Mouse (Mus musculus): ENCODE data around the gene Dnaaf2. TPM values are rescaled to one million over a fixed set of nuclear protein-coding genes. Genes with fewer than 3 reads are reported as not detected.

Dnaaf2 gene
- polyA plus RNA-seq (2016; fragmentation: Nextera tagmentation; extraction: Ambion mirVana): 17.0 TPM in 2 replicates

DNA sequence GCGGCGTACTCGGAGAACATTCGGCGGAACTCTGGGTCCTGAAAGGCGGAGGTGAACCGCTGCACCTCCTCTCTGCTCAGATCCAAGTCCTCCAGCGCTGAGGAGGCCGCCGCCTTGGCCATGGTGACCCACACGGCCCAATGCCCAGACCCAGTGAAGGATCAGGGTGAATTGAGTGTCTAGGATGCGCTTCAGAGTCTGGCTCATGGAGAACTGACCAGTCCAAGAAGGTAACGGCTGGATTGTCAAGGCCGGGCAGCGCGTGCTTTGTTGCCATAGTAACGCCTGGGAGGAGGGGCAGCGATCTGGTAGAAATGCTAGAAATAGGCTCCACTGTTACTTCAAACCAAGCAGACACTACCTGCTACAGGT is at the start of gene Dnaaf2:
Dnaaf2 (minus strand) TSS at position 266 of the 372 bp plus-strand sequence.
- under 1% methylated on average over 18 of the region's 18 CpGs for WGBS
- H3K36me3 ChIP-seq: peaks cover 50% of the 10 kb centered on the region

GRCm38 (mm10) chr12:69241771-69242431 is 43.7 kb upstream of the Dnaaf2 start:
- WGBS: under 1% methylated on average over 64 of the region's 64 CpGs
- Histone ChIP-seq H3K27me3 (ENCODE audit: low read depth, poor library complexity, severe bottlenecking) (no peaks in the 10 kb centered on the region), H3K36me3 (no peaks in the 10 kb centered on the region), H3K9me3 (replicated peaks) (no peaks in the 10 kb centered on the region), H3K4me1 (peaks cover 12% of the 10 kb centered on the region), H3K27ac (replicated peaks) (peak overlapping the region; percentile 89), H3K4me3 (peak overlapping the region; percentile 67)
- peak; percentile 82 for DNase-seq (ENCODE audit: low spot score)

More for the DNA sequence above, at the start of gene Dnaaf2:
- H3K4me3 ChIP-seq: peak within 1 kb of the TSS; percentile 96
- peaks cover 31% of the 10 kb centered on the region for H3K4me1 ChIP-seq
- H3K9me3 ChIP-seq (replicated peaks): no peaks in the 10 kb centered on the region
- H3K27ac ChIP-seq (replicated peaks): peak within 1 kb of the TSS; percentile 92
- no peaks in the 10 kb centered on the region for H3K27me3 ChIP-seq (ENCODE audit: low read depth, poor library complexity, severe bottlenecking)
- peak; percentile 83 for DNase-seq (ENCODE audit: low spot score)

DNA sequence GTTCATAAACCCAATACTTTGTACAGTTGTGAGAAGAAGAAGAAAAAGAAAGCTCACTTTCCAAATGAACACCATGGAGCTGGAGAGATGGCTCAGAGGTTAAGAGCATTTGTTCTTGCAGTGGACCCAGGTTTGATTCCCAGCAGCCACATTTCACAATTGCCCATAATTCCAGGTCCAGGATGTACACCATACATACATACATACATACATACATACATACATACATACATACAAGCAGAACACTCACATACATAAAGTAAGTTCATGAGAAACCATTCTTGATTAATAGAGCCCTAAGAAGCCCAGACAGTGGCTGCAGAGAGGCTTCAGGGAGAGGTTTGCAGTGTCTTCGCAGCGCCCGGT is 43.2 kb upstream of the Dnaaf2 start:
- peaks cover 12% of the 10 kb centered on the region for H3K4me1 ChIP-seq
- WGBS: 0% methylated on average over 3 of the region's 3 CpGs
- H3K27me3 ChIP-seq (ENCODE audit: low read depth, poor library complexity, severe bottlenecking): no peaks in the 10 kb centered on the region
- H3K9me3 ChIP-seq (replicated peaks): no peaks in the 10 kb centered on the region
- H3K27ac ChIP-seq (replicated peaks): peak overlapping the region; percentile 89
- DNase-seq (ENCODE audit: low spot score): no peak
- H3K36me3 ChIP-seq: no peaks in the 10 kb centered on the region
- peak overlapping the region; percentile 67 for H3K4me3 ChIP-seq

DNA sequence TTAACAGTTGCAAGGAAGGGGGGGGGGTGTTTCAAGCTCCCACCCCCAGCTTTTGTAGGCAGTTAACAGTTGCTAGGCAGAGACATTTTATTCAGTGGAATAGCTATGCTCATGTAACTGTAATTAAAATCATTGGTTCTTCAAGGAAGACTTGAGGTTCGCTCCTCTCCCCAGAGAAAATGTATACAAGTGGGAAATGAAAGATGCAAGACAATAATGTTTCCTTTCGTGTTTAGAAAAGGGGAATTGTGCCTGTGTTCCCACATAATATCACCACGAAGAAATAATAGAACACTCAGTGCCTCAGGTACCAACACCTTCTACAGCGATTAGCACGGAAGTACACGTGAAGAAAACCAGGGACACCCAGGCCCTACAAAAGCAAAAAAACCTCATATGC is 42.6 kb upstream of the Dnaaf2 start, which contains the start of gene Klhdc1:
Klhdc1 (plus strand) TSS at position 301 of the 400 bp plus-strand sequence.
- Histone ChIP-seq H3K4me3 (peak within 1 kb of the TSS; percentile 67), H3K27ac (replicated peaks) (peak within 1 kb of the TSS; percentile 89), H3K9me3 (replicated peaks) (no peaks in the 10 kb centered on the region), H3K36me3 (no peaks in the 10 kb centered on the region), H3K27me3 (ENCODE audit: low read depth, poor library complexity, severe bottlenecking) (no peaks in the 10 kb centered on the region), H3K4me1 (peaks cover 12% of the 10 kb centered on the region)
- DNase-seq (ENCODE audit: low spot score): no peak
- WGBS: 71% methylated on average over 6 of the region's 6 CpGs

- H3K4me1 ChIP-seq: peaks cover 12% of the 10 kb centered on the region
- no peaks in the 10 kb centered on the region for H3K27me3 ChIP-seq (ENCODE audit: low read depth, poor library complexity, severe bottlenecking)
- no peak overlapping the region for H3K4me3 ChIP-seq
- DNase-seq (ENCODE audit: low spot score): no peak
- WGBS: 51% methylated on average over 3 of the region's 3 CpGs
- no peaks in the 10 kb centered on the region for H3K36me3 ChIP-seq
- no peaks in the 10 kb centered on the region for H3K9me3 ChIP-seq (replicated peaks)
- H3K27ac ChIP-seq (replicated peaks): no peak overlapping the region
Measured at GRCm38 (mm10) chr12:69238284-69238683, 40.1 kb upstream of the Dnaaf2 start.

DNA sequence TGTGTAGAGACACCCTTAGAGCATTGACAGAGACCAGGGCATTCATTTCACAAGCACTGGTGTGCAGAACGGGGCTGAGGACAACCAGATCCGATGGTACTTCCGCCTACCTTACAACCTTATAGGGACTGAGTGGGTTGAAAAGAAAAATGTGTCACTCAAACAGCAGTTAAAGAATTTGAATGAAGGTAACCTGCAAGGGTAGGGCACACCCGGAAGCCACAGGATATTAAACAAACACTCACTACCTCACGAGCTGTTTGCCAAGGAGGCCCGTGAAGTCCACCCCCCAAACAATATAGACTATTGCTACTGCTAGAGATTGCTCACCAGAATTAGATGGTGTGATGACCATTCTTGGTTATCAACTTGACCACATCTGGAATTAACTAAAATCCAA is 37.6 kb upstream of the Dnaaf2 start:
- Histone ChIP-seq H3K36me3 (no peaks in the 10 kb centered on the region), H3K27me3 (ENCODE audit: low read depth, poor library complexity, severe bottlenecking) (no peaks in the 10 kb centered on the region), H3K4me3 (no peak overlapping the region), H3K4me1 (peaks cover 3% of the 10 kb centered on the region), H3K27ac (replicated peaks) (no peak overlapping the region), H3K9me3 (replicated peaks) (no peaks in the 10 kb centered on the region)
- no peak for DNase-seq (ENCODE audit: low spot score)
- 91% methylated on average over 6 of the region's 6 CpGs for WGBS

DNA sequence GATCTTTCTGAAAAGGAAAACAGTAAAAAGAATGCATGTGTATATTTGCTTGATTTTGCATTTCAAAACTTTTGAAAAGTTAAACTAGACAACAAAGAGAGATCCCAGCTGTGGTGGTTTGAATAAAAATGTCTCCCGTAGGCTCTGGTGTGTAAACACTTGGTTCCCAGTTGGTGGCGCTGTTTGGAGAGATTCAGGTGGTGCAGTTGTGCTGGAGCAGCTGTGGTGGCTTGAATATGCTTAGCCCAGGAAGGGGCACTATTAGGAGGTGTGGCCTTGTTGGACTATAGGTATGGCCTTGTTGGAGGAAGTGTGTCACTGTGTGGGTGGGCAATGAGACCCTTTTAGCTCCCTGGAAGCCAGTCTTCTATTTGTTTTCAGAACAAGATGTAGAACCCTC is 31.0 kb upstream of the Dnaaf2 start:
- Histone ChIP-seq H3K4me1 (peaks cover 19% of the 10 kb centered on the region), H3K36me3 (peaks cover 19% of the 10 kb centered on the region), H3K9me3 (replicated peaks) (no peaks in the 10 kb centered on the region), H3K27ac (replicated peaks) (no peak overlapping the region), H3K4me3 (no peak overlapping the region), H3K27me3 (ENCODE audit: low read depth, poor library complexity, severe bottlenecking) (no peaks in the 10 kb centered on the region)
- DNase-seq (ENCODE audit: low spot score): no peak
- WGBS: 64% methylated on average over 2 of the region's 2 CpGs

DNA sequence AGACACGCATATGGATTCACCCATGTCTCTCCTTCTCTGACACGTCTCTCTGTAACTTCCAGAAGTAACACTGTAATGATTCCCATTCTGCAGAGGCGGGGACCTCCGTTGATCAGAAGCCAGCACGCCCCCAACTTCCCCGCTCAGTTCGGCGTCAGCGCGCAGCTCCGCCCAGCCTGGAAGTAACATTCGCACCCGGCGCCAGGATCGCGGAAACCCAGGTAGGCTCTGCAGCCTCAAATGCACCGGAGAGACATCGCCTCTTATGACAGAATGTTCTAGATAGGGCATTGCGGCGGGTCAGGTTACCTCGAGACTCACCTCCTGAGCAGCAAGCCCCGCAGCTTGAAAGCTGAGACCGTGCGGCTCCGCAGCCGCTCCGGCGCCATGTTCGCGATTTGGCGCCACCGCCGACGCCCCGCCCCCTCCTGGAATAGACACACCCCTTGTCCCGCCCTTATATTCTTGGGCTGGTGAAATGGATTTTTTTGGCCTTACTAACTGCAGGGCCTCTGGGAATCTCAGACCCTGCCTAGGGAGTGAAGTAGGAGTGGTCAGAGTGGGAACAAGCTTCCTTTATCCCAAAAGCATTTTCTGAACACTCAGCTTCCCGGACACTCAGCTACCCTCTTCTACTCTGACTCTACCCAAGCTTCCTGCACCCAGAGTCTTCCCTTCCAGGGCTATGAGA is 29.7 kb upstream of the Dnaaf2 start, which contains the start of gene Pole2:
Pole2 (minus strand) TSS at position 420 of the 691 bp plus-strand sequence.
- Histone ChIP-seq H3K27ac (replicated peaks) (peak within 1 kb of the TSS; percentile 94), H3K36me3 (peaks cover 27% of the 10 kb centered on the region), H3K27me3 (ENCODE audit: low read depth, poor library complexity, severe bottlenecking) (no peaks in the 10 kb centered on the region), H3K4me1 (peaks cover 19% of the 10 kb centered on the region), H3K9me3 (replicated peaks) (no peaks in the 10 kb centered on the region), H3K4me3 (peak within 1 kb of the TSS; percentile 79)
- DNase-seq (ENCODE audit: low spot score): peak; percentile 87
- under 1% methylated on average over 37 of the region's 37 CpGs for WGBS

DNA sequence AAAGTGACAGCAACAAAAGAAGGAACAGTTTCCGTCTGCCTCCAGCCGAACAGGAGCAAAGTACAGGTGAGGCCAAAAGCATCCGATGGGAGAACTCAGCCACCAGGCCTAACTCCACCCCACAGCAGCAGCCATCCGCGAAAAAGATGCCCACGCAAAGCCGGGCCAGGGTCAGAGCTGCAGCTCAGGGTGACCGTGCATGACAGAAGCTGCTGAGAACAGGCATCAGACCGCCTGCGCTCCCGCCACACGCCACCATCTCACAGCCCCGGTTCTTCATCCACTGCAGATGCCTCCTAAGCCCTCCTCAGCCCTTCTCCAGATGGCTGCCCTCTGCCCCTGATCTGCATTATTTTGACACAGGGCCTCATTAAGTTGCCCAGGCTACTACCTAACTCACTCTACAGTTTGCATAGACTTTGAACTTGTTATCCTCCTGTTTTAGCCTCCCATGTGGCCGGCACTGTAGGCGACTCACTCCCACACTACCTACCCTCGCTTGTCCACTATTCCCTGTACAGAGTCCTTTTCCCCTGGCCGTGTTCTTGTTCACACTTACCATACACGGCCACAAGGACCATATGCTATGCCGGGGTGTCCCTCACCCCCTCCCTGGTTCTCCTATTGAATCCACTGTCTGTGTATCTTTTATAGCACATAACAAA is 22.5 kb upstream of the Dnaaf2 start:
- no peak for DNase-seq (ENCODE audit: low spot score)
- peaks cover 88% of the 10 kb centered on the region for H3K36me3 ChIP-seq

DNA sequence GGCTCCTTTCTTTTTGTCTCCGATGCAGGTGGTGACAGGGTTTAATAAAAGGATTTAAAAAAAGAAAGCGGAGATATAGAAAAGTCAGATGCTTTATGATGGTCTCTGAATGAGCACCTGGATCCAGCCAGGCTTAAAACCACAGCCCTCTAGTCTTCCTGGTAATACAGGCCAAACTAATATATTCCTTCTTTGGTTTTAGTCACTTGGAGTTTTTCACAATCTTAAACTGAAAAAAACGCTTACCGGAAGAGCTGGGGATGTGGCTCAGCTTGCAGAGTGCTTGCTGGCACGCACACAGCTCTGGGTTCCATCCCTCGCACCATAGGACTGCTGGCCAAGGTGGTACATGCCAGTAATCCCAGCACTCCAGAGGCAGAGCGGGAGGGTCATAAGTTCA is 18.4 kb upstream of the Dnaaf2 start:
- Histone ChIP-seq H3K27me3 (ENCODE audit: low read depth, poor library complexity, severe bottlenecking) (no peaks in the 10 kb centered on the region), H3K27ac (replicated peaks) (no peak overlapping the region), H3K36me3 (peaks cover 100% of the 10 kb centered on the region), H3K4me1 (no peaks in the 10 kb centered on the region), H3K9me3 (replicated peaks) (no peaks in the 10 kb centered on the region), H3K4me3 (no peak overlapping the region)
- no peak for DNase-seq (ENCODE audit: low spot score)
- 95% methylated on average over 7 of the region's 7 CpGs for WGBS

More for the DNA sequence above, 22.5 kb upstream of the Dnaaf2 start:
- no peaks in the 10 kb centered on the region for H3K9me3 ChIP-seq (replicated peaks)
- 88% methylated on average over 19 of the region's 19 CpGs for WGBS
- no peak overlapping the region for H3K4me3 ChIP-seq
- H3K27me3 ChIP-seq (ENCODE audit: low read depth, poor library complexity, severe bottlenecking): no peaks in the 10 kb centered on the region
- no peak overlapping the region for H3K27ac ChIP-seq (replicated peaks)
- no peaks in the 10 kb centered on the region for H3K4me1 ChIP-seq

- no peak overlapping the region for H3K4me3 ChIP-seq
- WGBS: 92% methylated on average over 3 of the region's 3 CpGs
- DNase-seq (ENCODE audit: low spot score): no peak
- no peaks in the 10 kb centered on the region for H3K9me3 ChIP-seq (replicated peaks)
- H3K27me3 ChIP-seq (ENCODE audit: low read depth, poor library complexity, severe bottlenecking): no peaks in the 10 kb centered on the region
- H3K27ac ChIP-seq (replicated peaks): no peak overlapping the region
- no peaks in the 10 kb centered on the region for H3K4me1 ChIP-seq
- peaks cover 100% of the 10 kb centered on the region for H3K36me3 ChIP-seq
Measured at GRCm38 (mm10) chr12:69215000-69215785, 17.0 kb upstream of the Dnaaf2 start.

DNA sequence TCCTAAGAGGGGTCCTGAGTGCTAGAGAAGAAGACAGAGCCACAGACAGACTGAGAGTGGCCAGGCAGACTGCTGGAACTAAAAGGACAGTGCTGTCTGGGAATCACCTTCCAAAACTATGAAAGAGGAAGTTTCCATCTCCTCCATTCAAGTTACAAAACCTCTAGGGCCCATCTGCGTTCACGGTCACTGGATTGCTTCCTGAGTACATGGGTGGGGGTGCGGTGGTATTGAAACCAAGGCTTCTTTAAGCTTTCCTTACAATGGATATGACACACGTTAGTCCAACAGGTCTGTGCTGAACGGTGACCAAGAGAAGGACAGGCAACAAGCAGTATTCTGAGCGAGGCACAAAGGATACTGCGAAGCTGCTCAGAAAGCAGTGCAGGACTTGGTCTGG is 16.2 kb upstream of the Dnaaf2 start:
- peaks cover 100% of the 10 kb centered on the region for H3K36me3 ChIP-seq

More for the DNA sequence above, 16.2 kb upstream of the Dnaaf2 start:
- no peaks in the 10 kb centered on the region for H3K9me3 ChIP-seq (replicated peaks)
- H3K27ac ChIP-seq (replicated peaks): no peak overlapping the region
- WGBS: 96% methylated on average over 7 of the region's 7 CpGs
- no peaks in the 10 kb centered on the region for H3K27me3 ChIP-seq (ENCODE audit: low read depth, poor library complexity, severe bottlenecking)
- no peaks in the 10 kb centered on the region for H3K4me1 ChIP-seq
- DNase-seq (ENCODE audit: low spot score): no peak
- H3K4me3 ChIP-seq: no peak overlapping the region

Measured in midbrain, embryonic 10.5 days (tissue).